Mouse (Mus musculus): Measurements from ENCODE around the gene Cps1. TPM values are rescaled to one million over a fixed set of nuclear protein-coding genes. Genes with fewer than 3 reads are reported as not detected.
A peak's percentile ranks its signal among the peaks of the same experiment; 100 is the strongest.

Cps1 gene
- polyA plus RNA-seq, 1 experiment from 2014 or later = 0.13 TPM

DNA sequence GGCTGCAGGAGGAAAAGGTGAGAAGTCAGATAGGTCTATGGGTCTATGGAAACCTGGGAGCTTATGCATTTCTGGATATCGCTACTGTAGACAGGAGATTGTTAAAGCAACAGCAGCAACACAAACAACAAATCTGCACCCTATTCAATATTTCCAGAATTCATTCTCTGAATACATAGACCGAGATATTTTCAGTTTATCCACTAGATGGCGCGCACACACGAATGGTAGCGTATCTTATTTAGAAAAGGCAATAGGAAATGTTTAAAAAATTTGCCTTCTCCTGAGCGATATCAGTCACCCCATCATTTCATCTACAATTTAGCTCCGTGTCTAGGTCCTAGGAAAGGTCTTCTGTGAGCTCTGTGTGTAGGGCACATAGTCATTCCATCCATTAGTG is 21.1 kb downstream of the Cps1 start:
- Histone ChIP-seq H3K27ac (replicated peaks) (no peak overlapping the region), H3K4me1 (no peaks in the 10 kb centered on the region), H3K4me2 (replicated peaks) (no peak overlapping the region), H3K4me3 (no peak overlapping the region), H3K27me3 (no peaks in the 10 kb centered on the region), H3K36me3 (no peaks in the 10 kb centered on the region), H3K9ac (replicated peaks) (no peak overlapping the region), H3K9me3 (no peaks in the 10 kb centered on the region)
- 6% methylated on average over 8 of the region's 8 CpGs for WGBS
- 0 out of 2 replicates have a peak, but pooled peaks have one; percentile 38 for ATAC-seq (replicated peaks)

DNA sequence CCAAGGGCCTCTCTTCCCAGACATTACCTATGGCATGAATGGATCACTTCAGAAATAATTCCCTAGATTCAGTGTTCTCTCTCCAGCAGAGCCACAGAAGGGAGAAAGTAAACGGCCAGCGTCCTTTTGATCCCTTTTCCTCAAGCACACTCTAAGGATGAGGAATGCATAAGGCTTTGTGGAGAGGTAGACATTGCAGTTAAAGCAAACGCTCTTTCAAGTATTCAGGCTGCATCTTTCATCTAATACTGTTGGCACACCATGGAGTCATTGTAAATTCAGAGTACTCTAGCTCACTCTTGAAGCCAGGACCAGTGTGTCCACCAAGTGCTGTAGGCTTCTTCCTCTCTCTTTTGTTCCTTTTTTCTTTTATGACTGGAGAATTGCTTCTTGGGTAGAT is 28.4 kb downstream of the Cps1 start:
- no peak for ATAC-seq (replicated peaks)
- no peaks in the 10 kb centered on the region for H3K36me3 ChIP-seq
- WGBS = 69% methylated on average over 3 of the region's 3 CpGs

DNA sequence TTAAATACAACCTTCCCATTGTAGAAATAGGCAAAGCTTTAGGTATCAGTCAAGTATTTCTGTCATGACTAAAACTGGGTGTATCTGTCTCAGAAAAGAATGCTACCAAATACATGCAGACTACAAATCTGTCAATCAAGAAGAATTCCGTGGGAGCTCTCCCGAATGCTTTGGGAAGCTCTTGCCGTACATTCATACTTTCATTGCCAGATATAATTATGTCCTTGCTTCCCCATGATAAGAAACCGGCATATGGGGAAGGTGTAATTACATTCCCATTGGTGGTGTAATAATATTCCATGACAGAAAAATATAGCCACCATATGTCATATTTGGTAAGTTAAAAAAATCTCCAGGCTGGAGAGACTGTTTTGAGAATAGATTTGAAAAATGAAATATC is 44.5 kb downstream of the Cps1 start:
- no peaks in the 10 kb centered on the region for H3K4me1 ChIP-seq
- H3K36me3 ChIP-seq = no peaks in the 10 kb centered on the region
- H3K9me3 ChIP-seq = no peaks in the 10 kb centered on the region
- no peak overlapping the region for H3K27ac ChIP-seq (replicated peaks)
- no peaks in the 10 kb centered on the region for H3K27me3 ChIP-seq
- no peak for ATAC-seq (replicated peaks)
- H3K9ac ChIP-seq (replicated peaks) = no peak overlapping the region
- no peak overlapping the region for H3K4me2 ChIP-seq (replicated peaks)
- no peak overlapping the region for H3K4me3 ChIP-seq
- 58% methylated on average over 4 of the region's 4 CpGs for WGBS

More for the DNA sequence above, 28.4 kb downstream of the Cps1 start:
- Histone ChIP-seq H3K9ac (replicated peaks) (no peak overlapping the region), H3K4me3 (no peak overlapping the region), H3K4me1 (no peaks in the 10 kb centered on the region), H3K4me2 (replicated peaks) (no peak overlapping the region), H3K9me3 (no peaks in the 10 kb centered on the region), H3K27me3 (no peaks in the 10 kb centered on the region), H3K27ac (replicated peaks) (no peak overlapping the region)

DNA sequence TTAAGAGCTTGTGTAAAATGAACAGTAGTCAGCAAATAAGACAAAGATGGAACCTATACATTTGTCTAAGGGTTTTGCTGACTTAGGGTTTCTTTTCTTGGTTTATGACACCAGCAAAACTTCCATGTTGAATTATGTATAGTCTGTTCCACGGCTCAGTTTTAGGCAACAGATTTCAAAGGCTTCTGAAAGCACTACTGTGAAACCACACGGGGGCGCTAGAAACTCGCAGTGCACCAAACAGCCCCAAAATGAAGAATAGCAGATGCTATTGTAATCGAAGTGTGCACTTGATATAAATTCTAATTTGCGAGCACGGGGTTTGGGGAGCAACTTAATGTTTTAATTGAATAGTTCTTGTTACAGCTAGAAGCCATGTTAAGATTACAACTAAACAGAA is 58.3 kb downstream of the Cps1 start:
- ATAC-seq (replicated peaks) = peak; percentile 45; the same call in 1 of the 2 replicates
- no peak overlapping the region for H3K4me2 ChIP-seq (replicated peaks)
- 0 out of 2 replicates have a peak, but pooled peaks cover 2% of the 10 kb centered on the region for H3K4me1 ChIP-seq
- WGBS = 6% methylated on average over 7 of the region's 7 CpGs
- no peak overlapping the region for H3K27ac ChIP-seq (replicated peaks)
- H3K9me3 ChIP-seq = no peaks in the 10 kb centered on the region
- no peaks in the 10 kb centered on the region for H3K27me3 ChIP-seq
- no peak overlapping the region for H3K4me3 ChIP-seq
- H3K36me3 ChIP-seq = no peaks in the 10 kb centered on the region
- no peak overlapping the region for H3K9ac ChIP-seq (replicated peaks)

DNA sequence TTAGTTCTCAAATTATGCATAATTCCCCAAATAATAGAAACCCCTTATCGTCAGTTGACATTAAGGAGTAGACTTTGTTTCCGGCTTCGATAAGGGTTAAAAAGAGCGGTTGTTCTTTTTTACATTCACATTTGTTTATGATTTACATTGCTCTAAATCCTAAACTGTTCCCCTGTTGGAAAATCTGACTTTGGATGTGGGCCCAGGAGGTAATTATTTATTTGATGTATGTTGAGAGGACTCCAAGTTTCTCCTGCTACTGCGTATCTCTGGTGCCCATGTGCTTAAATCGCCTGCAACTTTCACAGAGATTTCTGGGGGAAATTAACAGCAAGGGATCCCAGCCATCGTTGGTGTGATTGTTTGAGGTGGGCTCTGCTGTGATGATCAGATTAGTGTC is 59.4 kb downstream of the Cps1 start:
- ATAC-seq (replicated peaks) = no peak
- 69% methylated on average over 7 of the region's 7 CpGs for WGBS
- H3K27me3 ChIP-seq = no peaks in the 10 kb centered on the region
- H3K4me3 ChIP-seq = no peak overlapping the region
- no peaks in the 10 kb centered on the region for H3K9me3 ChIP-seq
- H3K4me1 ChIP-seq = 0 out of 2 replicates have a peak, but pooled peaks cover 2% of the 10 kb centered on the region
- no peaks in the 10 kb centered on the region for H3K36me3 ChIP-seq
- H3K9ac ChIP-seq (replicated peaks) = no peak overlapping the region
- no peak overlapping the region for H3K4me2 ChIP-seq (replicated peaks)
- H3K27ac ChIP-seq (replicated peaks) = no peak overlapping the region

DNA sequence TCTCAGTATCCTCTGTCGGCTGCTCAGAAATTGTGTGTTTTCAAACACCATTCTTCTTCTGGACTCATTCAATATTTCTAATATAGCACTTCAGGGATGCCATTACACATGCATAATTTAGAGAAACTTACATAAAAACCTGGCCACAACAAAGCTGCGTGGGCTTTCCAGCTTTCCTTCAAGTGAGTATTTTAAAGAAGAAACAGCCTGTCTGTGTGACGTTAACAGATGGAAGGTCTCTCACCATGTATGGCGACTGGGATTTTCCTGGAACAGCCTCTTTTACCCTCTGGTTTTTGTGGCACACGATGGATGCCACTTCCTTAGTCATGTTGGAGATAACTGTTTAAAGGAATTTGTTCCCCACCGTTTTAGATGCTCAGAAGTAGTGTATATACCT is 60.7 kb downstream of the Cps1 start:
- H3K27me3 ChIP-seq = no peaks in the 10 kb centered on the region
- no peaks in the 10 kb centered on the region for H3K9me3 ChIP-seq
- 56% methylated on average over 6 of the region's 6 CpGs for WGBS
- H3K4me3 ChIP-seq = no peak overlapping the region
- H3K36me3 ChIP-seq = no peaks in the 10 kb centered on the region
- H3K27ac ChIP-seq (replicated peaks) = no peak overlapping the region
- peak; percentile 83 for ATAC-seq (replicated peaks)
- H3K9ac ChIP-seq (replicated peaks) = no peak overlapping the region
- H3K4me1 ChIP-seq = 0 out of 2 replicates have a peak, but pooled peaks cover 2% of the 10 kb centered on the region
- no peak overlapping the region for H3K4me2 ChIP-seq (replicated peaks)

DNA sequence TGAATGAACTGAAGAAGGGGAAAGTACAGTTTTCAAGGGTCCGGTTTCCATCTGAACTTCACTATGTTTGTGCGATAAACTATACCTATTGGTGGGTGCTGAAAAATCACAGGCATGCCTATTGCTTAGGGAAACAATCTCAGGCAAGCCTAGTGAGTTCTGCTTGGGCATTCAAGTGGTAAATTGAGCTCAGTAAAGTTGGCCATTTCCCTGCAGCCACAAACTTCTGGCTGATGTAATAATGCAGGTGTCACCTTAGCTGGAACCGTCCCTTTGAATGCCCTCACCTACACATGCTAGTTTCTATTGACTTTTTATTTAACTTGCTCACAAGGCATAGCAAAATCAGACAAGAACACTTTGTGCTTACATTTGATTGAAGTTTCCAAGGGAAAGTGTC is 61.3 kb downstream of the Cps1 start:
- no peak overlapping the region for H3K4me3 ChIP-seq
- no peaks in the 10 kb centered on the region for H3K27me3 ChIP-seq
- H3K4me2 ChIP-seq (replicated peaks) = no peak overlapping the region
- no peaks in the 10 kb centered on the region for H3K36me3 ChIP-seq
- 86% methylated on average over 3 of the region's 3 CpGs for WGBS
- H3K4me1 ChIP-seq = 0 out of 2 replicates have a peak, but pooled peaks cover 2% of the 10 kb centered on the region
- H3K9ac ChIP-seq (replicated peaks) = no peak overlapping the region
- no peak overlapping the region for H3K27ac ChIP-seq (replicated peaks)
- no peak for ATAC-seq (replicated peaks)
- H3K9me3 ChIP-seq = no peaks in the 10 kb centered on the region

DNA sequence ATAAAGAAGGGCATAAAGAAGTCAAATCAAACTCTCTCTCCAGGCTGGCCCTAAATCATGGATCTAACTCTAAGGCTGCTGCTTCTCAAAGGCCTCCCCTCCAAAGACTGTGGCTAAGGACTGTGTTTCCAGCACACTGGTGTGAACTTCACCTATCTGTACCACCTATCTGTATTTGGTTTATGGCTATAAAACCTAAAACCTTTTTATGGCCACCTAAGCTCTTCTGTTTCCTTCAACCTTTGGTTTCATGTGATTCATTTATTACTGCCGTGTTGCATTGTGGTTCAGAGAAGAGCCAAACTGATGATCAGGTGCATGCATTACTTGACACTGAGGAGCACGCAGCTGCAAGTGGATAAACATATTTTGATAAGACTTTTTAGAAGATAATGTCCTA is 74.5 kb downstream of the Cps1 start:
- WGBS = 93% methylated on average over 2 of the region's 2 CpGs
- no peak overlapping the region for H3K4me3 ChIP-seq
- ATAC-seq (replicated peaks) = no peak
- H3K36me3 ChIP-seq = no peaks in the 10 kb centered on the region
- H3K4me2 ChIP-seq (replicated peaks) = no peak overlapping the region
- no peaks in the 10 kb centered on the region for H3K4me1 ChIP-seq
- H3K9me3 ChIP-seq = no peaks in the 10 kb centered on the region
- H3K27me3 ChIP-seq = no peaks in the 10 kb centered on the region
- H3K9ac ChIP-seq (replicated peaks) = no peak overlapping the region
- no peak overlapping the region for H3K27ac ChIP-seq (replicated peaks)

DNA sequence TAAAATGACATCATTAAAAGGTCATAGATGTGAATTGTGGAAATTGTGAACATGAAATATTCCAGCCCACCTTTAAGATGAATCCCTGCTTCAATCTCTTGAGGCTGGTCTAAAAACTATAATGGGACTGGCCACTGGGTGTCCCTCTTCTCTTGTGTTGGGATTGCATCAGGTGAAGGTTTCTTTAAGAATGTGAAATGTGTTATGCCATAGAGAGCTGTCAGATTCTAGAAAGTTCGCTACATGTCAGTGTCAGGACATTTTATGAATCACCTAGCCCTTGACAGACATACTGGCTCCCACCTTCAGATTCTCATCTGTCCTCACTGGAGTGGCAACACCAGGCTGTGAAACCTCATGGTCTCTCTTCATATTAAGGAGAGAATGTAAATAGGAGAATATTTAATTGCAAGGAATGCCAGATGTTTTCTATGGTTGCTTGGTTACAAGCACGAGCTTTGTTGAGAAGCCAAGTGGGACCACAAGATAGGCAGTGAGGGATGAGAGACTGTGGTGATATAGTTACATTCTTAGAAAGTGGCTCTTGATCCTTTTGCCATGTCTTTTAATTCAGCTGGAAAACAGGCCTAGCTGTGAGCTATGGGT is 95.6 kb downstream of the Cps1 start:
- H3K9ac ChIP-seq (replicated peaks) = no peak overlapping the region
- no peaks in the 10 kb centered on the region for H3K9me3 ChIP-seq
- no peak overlapping the region for H3K4me2 ChIP-seq (replicated peaks)
- H3K4me1 ChIP-seq = peaks cover 4% of the 10 kb centered on the region; the same call in 1 of the 2 replicates
- H3K36me3 ChIP-seq = no peaks in the 10 kb centered on the region
- H3K27me3 ChIP-seq = no peaks in the 10 kb centered on the region
- no peak overlapping the region for H3K27ac ChIP-seq (replicated peaks)
- no peak overlapping the region for H3K4me3 ChIP-seq
- WGBS = 30% methylated on average over 2 of the region's 2 CpGs
- peak; percentile 46; the same call in 1 of the 2 replicates for ATAC-seq (replicated peaks)

DNA sequence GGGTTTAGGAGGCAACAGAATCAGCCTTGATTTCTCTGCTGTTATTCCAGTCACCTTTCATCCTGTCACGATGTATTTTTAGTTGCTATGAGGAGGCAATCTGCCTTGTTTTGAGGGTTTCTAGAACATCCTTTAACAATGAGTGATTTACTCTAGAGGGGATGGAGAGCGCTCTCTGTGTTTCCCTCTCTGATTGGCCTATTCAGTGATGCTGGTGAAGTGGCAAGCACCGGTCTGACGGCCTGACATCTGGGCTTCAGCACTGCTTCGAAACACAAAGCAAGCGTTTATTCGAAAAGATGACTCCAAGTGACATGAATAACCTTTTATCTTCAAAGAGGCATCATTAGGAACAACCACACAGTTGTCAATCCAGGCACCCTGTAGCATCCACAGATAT is 100.8 kb downstream of the Cps1 start:
- no peak for ATAC-seq (replicated peaks)
- Histone ChIP-seq H3K4me1 (peaks cover under 1% of the 10 kb centered on the region; the same call in 1 of the 2 replicates), H3K9ac (replicated peaks) (no peak overlapping the region), H3K4me3 (no peak overlapping the region), H3K9me3 (no peaks in the 10 kb centered on the region), H3K27me3 (no peaks in the 10 kb centered on the region), H3K4me2 (replicated peaks) (no peak overlapping the region), H3K36me3 (no peaks in the 10 kb centered on the region), H3K27ac (replicated peaks) (no peak overlapping the region)
- WGBS = 59% methylated on average over 7 of the region's 7 CpGs

DNA sequence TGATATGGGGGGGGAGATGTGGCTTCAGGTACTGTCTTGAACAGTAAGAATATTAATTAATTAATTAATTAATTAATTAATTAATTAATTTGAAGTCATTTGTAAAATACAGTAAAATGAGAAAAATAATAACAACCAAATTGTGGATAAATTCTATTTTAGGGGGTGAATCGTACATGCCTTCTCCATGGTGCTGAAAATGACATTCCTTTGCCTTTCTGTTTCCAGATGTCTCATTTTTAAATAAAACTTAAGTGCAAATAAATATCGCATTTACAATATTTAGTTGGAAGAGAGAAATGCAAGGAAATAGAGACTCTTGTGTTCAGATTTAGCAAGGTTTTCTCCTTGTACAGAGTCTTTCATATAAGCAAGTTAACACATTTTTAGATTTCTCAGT is 112.0 kb downstream of the Cps1 start:
- Histone ChIP-seq H3K27me3 (no peaks in the 10 kb centered on the region), H3K27ac (replicated peaks) (peak overlapping the region; percentile 40; the same call in 1 of the 2 replicates), H3K4me1 (no peaks in the 10 kb centered on the region), H3K9me3 (no peaks in the 10 kb centered on the region), H3K9ac (replicated peaks) (no peak overlapping the region), H3K4me2 (replicated peaks) (no peak overlapping the region), H3K4me3 (no peak overlapping the region), H3K36me3 (no peaks in the 10 kb centered on the region)
- ATAC-seq (replicated peaks) = no peak
- WGBS = 79% methylated on average over 2 of the region's 2 CpGs

DNA sequence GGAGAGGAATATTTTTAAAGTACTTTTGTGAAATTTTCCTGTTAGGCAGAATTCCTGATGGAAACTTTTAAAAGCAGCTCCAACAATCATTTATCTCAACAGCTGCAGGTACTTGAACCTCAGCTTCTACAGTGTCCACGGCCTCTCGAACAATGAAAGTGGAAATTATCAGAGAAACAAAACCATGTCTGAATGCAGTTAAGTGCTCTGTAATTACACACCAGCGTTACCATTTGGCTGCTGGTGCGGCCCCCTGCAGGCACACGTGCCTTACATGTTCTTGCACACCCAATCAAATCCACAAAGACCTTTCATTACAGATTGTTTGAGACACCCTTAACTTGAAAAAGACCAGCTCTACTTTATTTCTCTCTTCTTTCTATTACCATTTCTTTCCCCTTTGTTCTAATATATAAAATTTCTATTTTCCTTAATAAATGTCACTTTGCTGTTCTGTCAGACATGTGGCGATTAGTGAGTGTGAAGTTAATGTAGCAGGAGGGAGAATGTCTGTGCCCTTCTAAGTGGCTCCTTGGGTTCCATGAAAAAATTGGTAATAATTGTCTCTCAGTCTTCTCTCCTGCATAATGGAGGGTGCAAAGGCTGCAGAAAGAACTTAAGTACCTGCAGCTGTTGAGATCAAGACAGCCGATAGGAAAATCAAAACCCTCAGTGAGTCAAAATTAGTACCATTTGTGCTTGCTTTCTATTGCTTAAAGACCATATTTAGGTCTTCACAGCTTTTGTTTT is 112.8 kb downstream of the Cps1 start:
- no peak overlapping the region for H3K4me3 ChIP-seq
- no peaks in the 10 kb centered on the region for H3K36me3 ChIP-seq
- no peak overlapping the region for H3K9ac ChIP-seq (replicated peaks)
- ATAC-seq (replicated peaks) = peak; percentile 78
- H3K4me2 ChIP-seq (replicated peaks) = no peak overlapping the region
- H3K9me3 ChIP-seq = no peaks in the 10 kb centered on the region
- 35% methylated on average over 7 of the region's 7 CpGs for WGBS
- no peaks in the 10 kb centered on the region for H3K27me3 ChIP-seq
- H3K4me1 ChIP-seq = no peaks in the 10 kb centered on the region
- H3K27ac ChIP-seq (replicated peaks) = peak overlapping the region; percentile 48; the same call in 1 of the 2 replicates

Measured in forebrain, embryonic 15.5 days (tissue).